Mouse (Mus musculus) lung, postnatal 0 days (tissue): ENCODE data around the gene Vps72.

Experiments
- CTCF ChIP-seq: IDR thresholded peaks from 2 replicates; pipeline ENCODE4 v1.5.1; 2016; ENCODE audit warnings: antibody characterized with exemption, mild to moderate bottlenecking
- EP300 ChIP-seq: IDR thresholded peaks from 2 replicates; pipeline ENCODE4 v1.6.1; 2016; ENCODE audit warnings: antibody characterized with exemption, mild to moderate bottlenecking, control low read depth

DNA sequence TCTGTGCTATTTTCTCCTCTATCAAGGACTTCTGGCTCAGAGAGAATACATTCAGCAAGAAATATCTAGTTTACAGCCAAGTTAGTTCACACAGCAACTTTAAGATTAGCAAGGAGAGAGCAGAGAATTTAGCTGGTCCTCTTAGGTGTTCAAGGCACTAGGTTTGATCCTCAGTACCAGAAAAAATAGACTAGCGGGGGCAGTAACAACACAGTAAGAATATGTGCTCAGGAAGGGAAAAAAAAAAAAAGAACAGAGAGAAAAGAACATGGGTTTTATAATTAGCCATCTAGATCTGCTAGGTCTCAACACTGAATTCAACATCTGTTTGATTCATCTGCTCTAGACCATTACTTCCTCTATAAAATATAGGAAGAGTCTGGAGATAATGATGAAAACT, 22.8 kb upstream of the Vps72 start:
- TF ChIP-seq CTCF = no peak
- TF ChIP-seq EP300 = no peak
